Mouse (Mus musculus): ENCODE results near the gene Mlh1.

GRCm38 (mm10) chr9:111289832-111290339 lies 18.3 kb upstream of the Mlh1 start:
- TF ChIP-seq CTCF (IDR thresholded peaks at IDR 0.05; ENCODE audit: low read depth, low read length) (peak; percentile 99), POLR2A (IDR thresholded peaks at IDR 0.05; ENCODE audit: borderline replicate concordance, low read depth, low read length) (no peak)
